Mouse (Mus musculus) 3134 (cell line): ENCODE results near the gene Mindy3.
A peak's percentile ranks its signal among the peaks of the same experiment; 100 is the strongest.
"Not testable (repeated sequence)": the region's sequence is repeated elsewhere in the genome, so short reads cannot be mapped to it uniquely, and the experiment has no call there.

Source experiments
- DNase-seq: peaks from one replicate; pipeline ENCODE4 v3.0.0-alpha.2; 2011; ENCODE audit warnings: low spot score; ENCODE audit not compliant: insufficient read length; ENCODE audit errors: extremely low read depth

Gene Mindy3

GRCm38 (mm10) chr2:12419262-12419655 lies at the start of gene Mindy3:
TSS of gene Mindy3 (minus strand) at chr2:12419470.
- peak; percentile 85 for DNase-seq

GRCm38 (mm10) chr2:12459732-12460131 lies 40.5 kb upstream of the Mindy3 start:
- no peak for DNase-seq

GRCm38 (mm10) chr2:12450108-12450507 lies 30.8 kb upstream of the Mindy3 start:
- no peak for DNase-seq

GRCm38 (mm10) chr2:12440120-12440519 lies 20.9 kb upstream of the Mindy3 start:
- no peak for DNase-seq

- DNase-seq = no peak
These were observed 20.3 kb upstream of the Mindy3 start for GRCm38 (mm10) chr2:12439543-12439942.

GRCm38 (mm10) chr2:12438181-12438580 lies 18.9 kb upstream of the Mindy3 start:
- no peak for DNase-seq

- no peak for DNase-seq
These were observed 12.8 kb upstream of the Mindy3 start for GRCm38 (mm10) chr2:12432055-12432454.

GRCm38 (mm10) chr2:12424374-12424773 lies 5.1 kb upstream of the Mindy3 start:
- peak; percentile 28 for DNase-seq

GRCm38 (mm10) chr2:12423426-12423825 lies 4.2 kb upstream of the Mindy3 start:
- DNase-seq = not testable (repeated sequence)

- no peak for DNase-seq
These were observed 572 bp downstream of the Mindy3 start for GRCm38 (mm10) chr2:12418534-12419261.

GRCm38 (mm10) chr2:12418121-12418520 lies 1.1 kb downstream of the Mindy3 start:
- no peak for DNase-seq

- no peak for DNase-seq
These were observed 7.0 kb downstream of the Mindy3 start for GRCm38 (mm10) chr2:12412309-12412708.

GRCm38 (mm10) chr2:12411129-12411528 lies 8.1 kb downstream of the Mindy3 start:
- no peak for DNase-seq

- DNase-seq = no peak
These were observed 12.5 kb downstream of the Mindy3 start for GRCm38 (mm10) chr2:12406737-12407136.

- DNase-seq = no peak
These were observed 16.8 kb downstream of the Mindy3 start for GRCm38 (mm10) chr2:12402469-12402868.

- no peak for DNase-seq
These were observed 18.1 kb downstream of the Mindy3 start for GRCm38 (mm10) chr2:12401137-12401536.

- no peak for DNase-seq
These were observed 30.2 kb downstream of the Mindy3 start for GRCm38 (mm10) chr2:12389028-12389427.

GRCm38 (mm10) chr2:12388569-12388968 lies 30.7 kb downstream of the Mindy3 start:
- DNase-seq = no peak

- no peak for DNase-seq
These were observed 34.9 kb downstream of the Mindy3 start for GRCm38 (mm10) chr2:12384389-12384788.

GRCm38 (mm10) chr2:12382650-12383049 lies 36.6 kb downstream of the Mindy3 start:
- DNase-seq = no peak

GRCm38 (mm10) chr2:12380233-12380632 lies 39.0 kb downstream of the Mindy3 start:
- DNase-seq = no peak

GRCm38 (mm10) chr2:12378591-12378990 lies 40.7 kb downstream of the Mindy3 start:
- no peak for DNase-seq

- DNase-seq = no peak
These were observed 42.2 kb downstream of the Mindy3 start for GRCm38 (mm10) chr2:12377024-12377423.
